Mouse (Mus musculus) ES-E14 (cell line): ENCODE results near the gene Mllt10.
"Not testable (repeated sequence)": the region's sequence is repeated elsewhere in the genome, so short reads cannot be mapped to it uniquely, and the experiment has no call there.

Source experiments
- CHD2 ChIP-seq: IDR thresholded peaks from 2 replicates; pipeline ENCODE4 v1.6.1; 2014; ENCODE audit warnings: mild to moderate bottlenecking, low read depth, low read length, inconsistent platforms
- HCFC1 ChIP-seq: IDR thresholded peaks from 2 replicates; pipeline ENCODE4 v1.6.1; 2012; ENCODE audit warnings: low read length, inconsistent platforms, borderline replicate concordance; ENCODE audit not compliant: insufficient read depth
- MAFK ChIP-seq: IDR thresholded peaks from 2 replicates; pipeline ENCODE4 v1.6.1; 2014; ENCODE audit warnings: mild to moderate bottlenecking, low read depth, low read length, inconsistent platforms; ENCODE audit not compliant: insufficient read depth
- ZC3H11A ChIP-seq: IDR thresholded peaks from 2 replicates; pipeline ENCODE4 v1.6.1; 2012; ENCODE audit warnings: low read depth, mild to moderate bottlenecking, inconsistent platforms, low read length, borderline replicate concordance
- ZNF384 ChIP-seq: IDR thresholded peaks from 2 replicates; pipeline ENCODE4 v1.6.1; 2012; ENCODE audit warnings: low read depth, low read length, inconsistent platforms

GRCm38 (mm10) chr2:18087695-18088094 lies 32.7 kb downstream of the Mllt10 start:
- not testable (repeated sequence) for TF ChIP-seq HCFC1, ZC3H11A, MAFK, CHD2, ZNF384
